Mouse (Mus musculus): ENCODE results near the gene Slc17a8. TPM values are rescaled to one million over a fixed set of nuclear protein-coding genes. Genes with fewer than 3 reads are reported as not detected.
"Not testable (repeated sequence)": the region's sequence is repeated elsewhere in the genome, so short reads cannot be mapped to it uniquely, and the experiment has no call there.

Gene Slc17a8
- not detected in 2 replicates for polyA plus RNA-seq (2015; fragmentation: Nextera tagmentation; extraction: Ambion mirVana)

DNA sequence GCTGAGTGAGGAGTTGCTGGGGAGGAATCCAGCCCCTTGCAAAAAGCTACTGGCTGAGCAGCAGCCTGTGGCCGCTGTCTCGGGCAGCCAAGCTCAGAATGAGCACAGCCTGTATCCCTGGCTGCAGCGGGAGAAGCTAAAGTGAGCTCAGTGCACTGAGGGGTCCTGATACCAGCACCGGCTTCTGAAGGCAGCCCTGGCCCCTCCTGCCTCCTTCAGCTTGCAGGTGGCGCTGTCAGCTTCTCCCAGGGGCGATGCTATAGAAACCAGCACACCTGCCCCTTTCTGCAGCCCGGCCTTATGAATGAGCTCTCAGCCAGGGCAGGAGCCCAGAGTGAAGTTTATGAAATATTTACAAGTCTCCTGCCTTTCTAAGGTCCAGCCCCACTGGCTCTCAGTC is at the start of gene Slc17a8:
Gene Slc17a8 (minus strand): TSS at position 125 of the 400 bp plus-strand sequence.
- Histone ChIP-seq H3K36me3 (no peaks in the 10 kb centered on the region), H3K27ac (no peak within 1 kb of the TSS), H3K27me3 (peaks cover 13% of the 10 kb centered on the region), H3K4me1 (no peaks in the 10 kb centered on the region), H3K9ac (no peak within 1 kb of the TSS), H3K4me3 (no peak within 1 kb of the TSS), H3K4me2 (no peak within 1 kb of the TSS), H3K9me3 (no peaks in the 10 kb centered on the region)
- no peak for ATAC-seq (ENCODE audit: insufficient number of reproducible peaks, insufficient read depth, low FRiP score, low TSS enrichment, low read depth)
- 23% methylated on average over 7 of the region's 7 CpGs for WGBS

DNA sequence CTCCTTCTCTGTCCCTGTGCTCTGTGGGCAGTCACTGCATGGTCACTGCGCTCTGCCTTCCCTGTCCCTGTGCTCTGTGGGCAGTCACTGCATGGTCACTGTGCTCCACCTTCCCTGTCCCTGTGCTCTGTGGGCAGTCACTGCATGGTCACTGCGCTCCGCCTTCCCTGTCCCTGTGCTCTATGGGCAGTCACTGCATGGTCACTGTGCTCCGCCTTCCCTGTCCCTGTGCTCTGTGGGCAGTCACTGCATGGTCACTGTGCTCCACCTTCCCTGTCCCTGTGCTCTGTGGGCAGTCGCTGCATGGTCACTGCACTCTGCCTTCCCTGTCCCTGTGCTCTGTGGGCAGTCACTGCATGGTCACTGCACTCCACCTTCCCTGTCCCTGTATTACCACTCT is 49.3 kb upstream of the Slc17a8 start:
- H3K36me3 ChIP-seq; H3K9ac ChIP-seq; H3K27me3 ChIP-seq; H3K4me1 ChIP-seq; H3K27ac ChIP-seq; H3K4me2 ChIP-seq; H3K4me3 ChIP-seq; ATAC-seq (ENCODE audit: insufficient number of reproducible peaks, insufficient read depth, low FRiP score, low TSS enrichment, low read depth); H3K9me3 ChIP-seq: not testable (repeated sequence)
- 96% methylated on average over 5 of the region's 5 CpGs for WGBS

DNA sequence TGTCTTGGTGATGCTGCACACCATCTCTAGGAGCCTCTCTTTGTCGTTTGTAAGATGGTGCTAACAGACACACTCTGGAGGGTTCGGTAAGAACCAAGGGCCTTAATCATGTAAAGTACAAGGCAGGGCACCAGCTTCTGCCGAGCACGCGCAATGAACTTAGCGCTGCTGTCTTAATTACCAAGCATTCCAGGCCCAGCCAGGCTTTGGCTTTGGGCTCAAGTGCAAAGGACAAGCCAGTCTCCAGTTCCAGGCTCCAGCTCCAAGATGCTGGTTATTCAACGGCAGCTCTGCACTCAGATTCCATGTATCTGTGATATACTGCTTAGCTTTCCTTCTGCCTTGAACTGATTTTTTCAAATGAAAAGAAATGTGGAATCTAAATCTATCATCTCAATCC is 46.5 kb upstream of the Slc17a8 start:
- Histone ChIP-seq H3K27ac (no peak overlapping the region), H3K9ac (no peak overlapping the region), H3K36me3 (peaks cover 6% of the 10 kb centered on the region), H3K4me3 (no peak overlapping the region), H3K27me3 (no peaks in the 10 kb centered on the region), H3K4me2 (no peak overlapping the region), H3K4me1 (no peaks in the 10 kb centered on the region), H3K9me3 (no peaks in the 10 kb centered on the region)
- no peak for ATAC-seq (ENCODE audit: insufficient number of reproducible peaks, insufficient read depth, low FRiP score, low TSS enrichment, low read depth)
- WGBS = 88% methylated on average over 7 of the region's 7 CpGs

- WGBS = 94% methylated on average over 9 of the region's 9 CpGs
- Histone ChIP-seq H3K4me2 (no peak overlapping the region), H3K9me3 (no peaks in the 10 kb centered on the region), H3K4me1 (no peaks in the 10 kb centered on the region), H3K36me3 (peaks cover 17% of the 10 kb centered on the region), H3K27ac (no peak overlapping the region), H3K4me3 (no peak overlapping the region), H3K27me3 (no peaks in the 10 kb centered on the region), H3K9ac (no peak overlapping the region)
- no peak for ATAC-seq (ENCODE audit: insufficient number of reproducible peaks, insufficient read depth, low FRiP score, low TSS enrichment, low read depth)
These were observed 44.6 kb upstream of the Slc17a8 start for GRCm38 (mm10) chr10:89665679-89666078.

- H3K36me3 ChIP-seq = peaks cover 21% of the 10 kb centered on the region
- H3K9ac ChIP-seq = no peak overlapping the region
- H3K27me3 ChIP-seq = no peaks in the 10 kb centered on the region
- no peak for ATAC-seq (ENCODE audit: insufficient number of reproducible peaks, insufficient read depth, low FRiP score, low TSS enrichment, low read depth)
- no peak overlapping the region for H3K4me2 ChIP-seq
- 85% methylated on average over 8 of the region's 8 CpGs for WGBS
- H3K4me1 ChIP-seq = no peaks in the 10 kb centered on the region
- H3K27ac ChIP-seq = no peak overlapping the region
- H3K9me3 ChIP-seq = no peaks in the 10 kb centered on the region
- no peak overlapping the region for H3K4me3 ChIP-seq
These were observed 44.1 kb upstream of the Slc17a8 start for GRCm38 (mm10) chr10:89664977-89665645.

DNA sequence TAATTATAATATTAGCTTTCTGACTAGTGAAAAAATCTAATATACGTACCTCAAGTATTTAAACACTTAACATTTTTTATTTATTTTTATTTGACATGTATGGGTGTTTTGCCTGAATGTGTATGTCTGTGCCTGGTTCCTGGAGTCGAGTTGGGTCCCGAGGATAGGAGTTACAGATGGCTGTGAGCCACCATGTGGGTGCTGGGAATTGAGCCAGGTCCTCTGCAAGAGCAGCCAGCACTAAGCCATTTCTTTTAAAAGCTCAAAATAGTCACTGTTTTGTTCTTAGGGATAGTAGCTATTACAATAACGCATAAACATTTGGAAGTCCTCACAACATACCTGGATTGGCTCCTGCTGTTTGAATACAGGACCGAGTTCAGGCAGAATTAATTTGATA is 35.3 kb upstream of the Slc17a8 start:
- Histone ChIP-seq H3K4me2 (no peak overlapping the region), H3K9me3 (no peaks in the 10 kb centered on the region), H3K4me1 (no peaks in the 10 kb centered on the region), H3K27me3 (no peaks in the 10 kb centered on the region), H3K9ac (no peak overlapping the region), H3K4me3 (no peak overlapping the region), H3K36me3 (peaks cover 76% of the 10 kb centered on the region), H3K27ac (no peak overlapping the region)
- no peak for ATAC-seq (ENCODE audit: insufficient number of reproducible peaks, insufficient read depth, low FRiP score, low TSS enrichment, low read depth)
- 94% methylated on average over 5 of the region's 5 CpGs for WGBS

DNA sequence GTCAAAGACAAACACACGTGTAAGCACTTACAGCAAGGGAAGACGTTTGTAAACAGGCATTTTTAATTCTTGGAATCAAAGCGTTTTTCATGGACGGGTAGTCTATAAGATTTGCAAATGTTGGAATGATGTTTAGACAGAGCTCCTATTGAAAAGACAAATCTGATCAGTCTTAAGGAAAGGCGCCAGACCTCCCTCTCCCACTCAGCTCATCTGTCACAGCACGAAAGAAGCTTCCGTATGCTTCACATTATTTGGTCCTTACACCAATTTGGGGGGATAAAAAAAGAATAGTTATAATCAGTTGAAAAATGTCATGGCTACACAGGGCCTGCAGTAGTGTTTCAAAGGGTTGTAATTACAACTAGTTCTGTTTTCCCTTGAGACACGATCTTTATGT is 31.9 kb upstream of the Slc17a8 start:
- Histone ChIP-seq H3K36me3 (peaks cover 63% of the 10 kb centered on the region), H3K4me2 (no peak overlapping the region), H3K4me3 (no peak overlapping the region), H3K27ac (no peak overlapping the region), H3K4me1 (no peaks in the 10 kb centered on the region), H3K9me3 (no peaks in the 10 kb centered on the region), H3K9ac (no peak overlapping the region), H3K27me3 (no peaks in the 10 kb centered on the region)
- ATAC-seq (ENCODE audit: insufficient number of reproducible peaks, insufficient read depth, low FRiP score, low TSS enrichment, low read depth) = no peak
- 69% methylated on average over 8 of the region's 8 CpGs for WGBS

GRCm38 (mm10) chr10:89651691-89652090 is 30.6 kb upstream of the Slc17a8 start:
- ATAC-seq (ENCODE audit: insufficient number of reproducible peaks, insufficient read depth, low FRiP score, low TSS enrichment, low read depth) = no peak

GRCm38 (mm10) chr10:89646918-89647317 is 25.9 kb upstream of the Slc17a8 start:
- Histone ChIP-seq H3K9me3 (no peaks in the 10 kb centered on the region), H3K36me3 (peaks cover 63% of the 10 kb centered on the region), H3K27ac (no peak overlapping the region), H3K4me2 (no peak overlapping the region), H3K27me3 (no peaks in the 10 kb centered on the region), H3K4me1 (no peaks in the 10 kb centered on the region), H3K9ac (no peak overlapping the region), H3K4me3 (no peak overlapping the region)
- WGBS = 96% methylated on average over 9 of the region's 9 CpGs
- ATAC-seq (ENCODE audit: insufficient number of reproducible peaks, insufficient read depth, low FRiP score, low TSS enrichment, low read depth) = no peak

More at GRCm38 (mm10) chr10:89651691-89652090, 30.6 kb upstream of the Slc17a8 start:
- Histone ChIP-seq H3K4me1 (no peaks in the 10 kb centered on the region), H3K9me3 (no peaks in the 10 kb centered on the region), H3K27ac (no peak overlapping the region), H3K27me3 (no peaks in the 10 kb centered on the region), H3K36me3 (peaks cover 61% of the 10 kb centered on the region), H3K4me3 (no peak overlapping the region), H3K9ac (no peak overlapping the region), H3K4me2 (no peak overlapping the region)
- 90% methylated on average over 1 of the region's 1 CpGs for WGBS

DNA sequence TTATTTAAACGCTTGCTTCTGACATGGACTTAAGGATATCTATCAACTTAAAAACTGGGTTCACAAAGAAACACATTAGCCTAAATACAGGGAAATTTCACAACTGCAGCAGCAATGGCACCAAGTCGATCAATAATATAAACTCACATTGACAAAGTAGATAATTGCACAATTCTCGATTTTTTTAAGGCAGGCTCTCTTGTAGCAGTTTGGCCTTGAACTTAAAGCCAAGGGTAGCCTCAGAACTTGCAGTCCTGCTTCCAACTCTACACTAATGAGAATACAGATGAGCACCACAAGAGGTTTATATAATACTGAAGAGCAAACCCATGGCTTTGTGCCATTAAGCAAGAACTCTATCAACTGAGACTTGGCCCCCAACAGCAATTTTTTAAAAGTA is 15.9 kb upstream of the Slc17a8 start:
- H3K36me3 ChIP-seq = peaks cover 25% of the 10 kb centered on the region
- 92% methylated on average over 3 of the region's 3 CpGs for WGBS
- H3K4me3 ChIP-seq = no peak overlapping the region
- no peaks in the 10 kb centered on the region for H3K9me3 ChIP-seq
- no peak for ATAC-seq (ENCODE audit: insufficient number of reproducible peaks, insufficient read depth, low FRiP score, low TSS enrichment, low read depth)
- no peak overlapping the region for H3K9ac ChIP-seq
- H3K4me1 ChIP-seq = no peaks in the 10 kb centered on the region
- no peak overlapping the region for H3K27ac ChIP-seq
- H3K27me3 ChIP-seq = no peaks in the 10 kb centered on the region
- no peak overlapping the region for H3K4me2 ChIP-seq

- Histone ChIP-seq H3K9me3 (no peaks in the 10 kb centered on the region), H3K4me2 (no peak overlapping the region), H3K9ac (no peak overlapping the region), H3K4me1 (no peaks in the 10 kb centered on the region), H3K4me3 (no peak overlapping the region), H3K27ac (no peak overlapping the region), H3K27me3 (no peaks in the 10 kb centered on the region), H3K36me3 (peaks cover 5% of the 10 kb centered on the region)
- WGBS = 82% methylated on average over 5 of the region's 5 CpGs
- ATAC-seq (ENCODE audit: insufficient number of reproducible peaks, insufficient read depth, low FRiP score, low TSS enrichment, low read depth) = no peak
These were observed 14.0 kb upstream of the Slc17a8 start for GRCm38 (mm10) chr10:89635018-89635417.

DNA sequence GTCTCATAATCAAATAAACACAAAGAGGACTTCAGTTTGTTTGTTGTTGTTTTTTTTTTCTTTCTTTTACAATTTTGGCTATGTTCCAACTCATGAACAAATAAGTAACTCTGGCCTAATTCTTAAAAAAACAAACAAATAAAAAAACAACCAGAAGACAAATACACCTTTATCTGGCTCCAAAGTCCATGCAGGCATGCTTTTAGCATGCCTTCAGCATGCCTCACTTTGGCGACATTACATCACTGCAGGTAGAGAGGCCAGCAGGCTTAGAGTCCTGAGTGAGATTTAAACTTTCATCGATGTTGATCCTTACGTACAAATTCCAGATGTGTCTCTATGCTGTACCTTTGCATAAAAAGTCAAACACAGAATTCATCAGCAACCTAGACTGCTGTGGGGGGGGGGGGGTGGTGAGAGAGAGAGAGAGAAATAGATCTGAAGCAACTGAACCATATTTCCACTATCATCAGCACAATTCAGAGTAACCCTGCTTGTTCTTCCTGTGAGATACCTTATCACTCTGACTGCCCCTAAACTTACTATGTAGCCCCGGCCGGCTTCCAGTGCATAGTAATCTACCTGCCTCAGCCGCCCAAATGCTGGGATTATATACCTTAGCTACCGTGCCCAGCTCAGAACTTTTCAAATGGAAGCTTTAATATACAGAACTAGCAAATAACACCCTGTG is 12.8 kb upstream of the Slc17a8 start:
- H3K27me3 ChIP-seq = no peaks in the 10 kb centered on the region
- no peak overlapping the region for H3K9ac ChIP-seq
- no peak overlapping the region for H3K4me2 ChIP-seq
- H3K4me1 ChIP-seq = no peaks in the 10 kb centered on the region
- peaks cover 2% of the 10 kb centered on the region; the same call in 1 of the 2 replicates for H3K36me3 ChIP-seq
- WGBS = 88% methylated on average over 7 of the region's 7 CpGs
- H3K4me3 ChIP-seq = no peak overlapping the region
- H3K27ac ChIP-seq = no peak overlapping the region
- H3K9me3 ChIP-seq = no peaks in the 10 kb centered on the region
- ATAC-seq (ENCODE audit: insufficient number of reproducible peaks, insufficient read depth, low FRiP score, low TSS enrichment, low read depth) = no peak
